Mouse (Mus musculus) C2C12 (cell line): ENCODE results near the gene Nsf.

Experiments used
- CTCF ChIP-seq: IDR thresholded peaks from one replicate; pipeline ENCODE4 v1.5.1; 2011; ENCODE audit not compliant: control insufficient read depth, insufficient read depth, insufficient read length
- USF1 ChIP-seq: IDR thresholded peaks from one replicate; pipeline ENCODE4 v1.6.1; 2011; ENCODE audit warnings: low read depth, mild to moderate bottlenecking, control low read depth, moderate library complexity

- no peak for TF ChIP-seq CTCF
- TF ChIP-seq USF1: no peak
Measured at GRCm38 (mm10) chr11:103915686-103916085, 38.2 kb downstream of the Nsf start.
